Mouse (Mus musculus): ENCODE data around the gene Dctd. TPM values are rescaled to one million over a fixed set of nuclear protein-coding genes. Genes with fewer than 3 reads are reported as not detected.

Gene Dctd
- total and polyA plus RNA-seq, 3 experiments, result 56.5 to 75.2 (median 58.9) TPM

Other genes with a start within 250 kb of the Dctd start
- 0.04 TPM in 2 replicates for gene Wwc2, start 108.2 kb upstream of the Dctd start, total RNA-seq (2012; rRNA removed)
- gene Wwc2, start 108.2 kb upstream of the Dctd start, total RNA-seq (2014; rRNA removed), result 0.32 and 0.38 TPM in 2 replicates
- 0.80 and 1.1 TPM in 2 replicates for gene Wwc2, start 108.2 kb upstream of the Dctd start, polyA plus RNA-seq (2012; ENCODE audit: insufficient read length, low read depth)